Mouse (Mus musculus): ENCODE results near the gene Plch2.

DNA sequence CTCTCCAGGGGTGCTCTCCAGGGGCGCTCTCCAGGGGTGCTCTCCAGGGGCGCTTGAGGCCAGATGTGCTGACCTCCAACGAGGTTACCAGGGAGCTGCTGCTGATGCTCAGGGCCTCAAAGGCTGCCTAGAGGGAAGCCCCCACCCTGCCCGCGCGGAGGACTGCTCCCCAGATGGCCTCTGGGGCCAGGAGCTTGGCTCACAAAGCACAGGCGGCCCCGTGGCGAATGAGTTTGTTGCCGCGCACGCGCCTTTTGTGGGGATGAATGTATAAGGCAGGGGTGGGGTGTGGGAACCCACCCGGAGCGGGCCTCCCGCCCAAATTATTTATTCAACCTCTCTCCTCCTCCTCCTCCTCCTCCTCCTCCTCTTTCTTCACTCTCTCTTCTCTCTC, 107.0 kb downstream of the Plch2 start:
- TF ChIP-seq CTCF (IDR thresholded peaks at IDR 0.05; ENCODE audit: borderline replicate concordance, insufficient read depth, low read depth, low read length) (no peak), POLR2A (IDR thresholded peaks at IDR 0.05; ENCODE audit: borderline replicate concordance, insufficient read depth, low read length) (no peak)
